Mouse (Mus musculus) forebrain, postnatal 0 days (tissue): Measurements from ENCODE around the gene Il34. TPM values are rescaled to one million over a fixed set of nuclear protein-coding genes. Genes with fewer than 3 reads are reported as not detected.

Experiments used
- ATAC-seq: fragments of 200-750 bp; cut with Nextera tagmentation; 2 replicates; pipeline ENCODE4 v1.8.0; 2017; ENCODE audit warnings: mild to moderate bottlenecking, moderate library complexity
- DNase-seq: peaks from one replicate; pipeline ENCODE4 v3.0.0-alpha.2; 2015
- H3K27ac ChIP-seq: fragments of 300-500 bp; sonication (generic); 2 replicates; pipeline ENCODE4 v1.5.1; 2014; ENCODE audit warnings: low read depth, mild to moderate bottlenecking, antibody characterized with exemption, low read length, moderate library complexity, mixed read lengths
- H3K27me3 ChIP-seq: fragments of 300-500 bp; sonication (generic); 2 replicates; pipeline ENCODE4 v1.6.1; 2014; ENCODE audit warnings: mild to moderate bottlenecking, low read length, mixed read lengths; ENCODE audit not compliant: insufficient read depth
- H3K36me3 ChIP-seq: fragments of 300-500 bp; sonication (generic); 2 replicates; pipeline ENCODE4 v1.6.1; 2014; ENCODE audit warnings: mild to moderate bottlenecking, moderate library complexity; ENCODE audit not compliant: insufficient read depth
- H3K4me1 ChIP-seq: fragments of 300-500 bp; sonication (generic); 2 replicates; pipeline ENCODE4 v1.6.1; 2014; ENCODE audit warnings: antibody characterized with exemption; ENCODE audit not compliant: insufficient read depth
- H3K4me2 ChIP-seq: fragments of 300-500 bp; sonication (generic); 2 replicates; pipeline ENCODE4 v1.6.1; 2014; ENCODE audit warnings: low read depth, mild to moderate bottlenecking, moderate library complexity
- H3K4me3 ChIP-seq: fragments of 300-500 bp; sonication (generic); 2 replicates; pipeline ENCODE4 v1.5.1; 2014; ENCODE audit warnings: low read depth, low read length, mixed read lengths
- H3K9ac ChIP-seq: fragments of 300-500 bp; sonication (generic); 2 replicates; pipeline ENCODE4 v1.6.1; 2014; ENCODE audit warnings: mild to moderate bottlenecking
- H3K9me3 ChIP-seq: fragments of 300-500 bp; sonication (generic); 2 replicates; pipeline ENCODE4 v1.6.1; 2016; ENCODE audit warnings: low read length
- CTCF ChIP-seq: sonication (generic); IDR thresholded peaks from 2 replicates; pipeline ENCODE4 v1.5.1; 2016; ENCODE audit warnings: antibody characterized with exemption, control low read depth, low read depth
- WGBS: fragments of 180-500 bp; shearing (Covaris S2); extraction: QIAGEN DNeasy Blood & Tissue Kit; methylation state at CpG from one replicate; pipeline ENCODE4 v1.1.7; 2014; 5-methylcytosine and 5-hydroxymethylcytosine counted together
- polyA plus RNA-seq: library from polyadenylated mRNA; unstranded; fragments of >200 nt; fragmentation: Nextera tagmentation; extraction: Ambion mirVana; gene quantifications from 2 replicates; pipeline ENCODE4 v1.2.1, GENCODE M21; 2015
- total RNA-seq: library from RNA; depleted of rRNA; stranded (reverse); fragments of >200 nt; gene quantifications from 2 replicates; pipeline ENCODE4 v1.2.3, GENCODE M21; 2014

Il34 gene
- total and polyA plus RNA-seq, 2 experiments from 2014 or later, result 8.8 to 11.1 TPM

- no peak for ATAC-seq
- no peak for DNase-seq
- 77% methylated on average over 3 of the region's 3 CpGs for WGBS
- no peak for TF ChIP-seq CTCF
- no peak overlapping the region for H3K4me2 ChIP-seq
- H3K4me3 ChIP-seq, result no peak overlapping the region
- peaks cover 16% of the 10 kb centered on the region for H3K4me1 ChIP-seq
- H3K27me3 ChIP-seq, result no peaks in the 10 kb centered on the region
- H3K36me3 ChIP-seq, result peaks cover 41% of the 10 kb centered on the region
- no peaks in the 10 kb centered on the region for H3K9me3 ChIP-seq
- H3K27ac ChIP-seq, result no peak overlapping the region
- no peak overlapping the region for H3K9ac ChIP-seq
These were observed 39.2 kb upstream of the Il34 start for GRCm38 (mm10) chr8:110844941-110845340.

- 90% methylated on average over 5 of the region's 5 CpGs for WGBS
- H3K27ac ChIP-seq, result no peak overlapping the region
- DNase-seq, result no peak
- H3K4me2 ChIP-seq, result no peak overlapping the region
- no peak overlapping the region for H3K4me3 ChIP-seq
- TF ChIP-seq CTCF, result no peak
- no peaks in the 10 kb centered on the region for H3K27me3 ChIP-seq
- H3K4me1 ChIP-seq, result peaks cover 16% of the 10 kb centered on the region
- ATAC-seq, result no peak
- peaks cover 55% of the 10 kb centered on the region for H3K36me3 ChIP-seq
- H3K9ac ChIP-seq, result no peak overlapping the region
- no peaks in the 10 kb centered on the region for H3K9me3 ChIP-seq
These were observed 37.5 kb upstream of the Il34 start for GRCm38 (mm10) chr8:110843207-110843606.

GRCm38 (mm10) chr8:110842012-110842574, 36.4 kb upstream of the Il34 start:
- no peak overlapping the region for H3K27ac ChIP-seq
- TF ChIP-seq CTCF, result no peak
- no peak overlapping the region for H3K4me2 ChIP-seq
- H3K9ac ChIP-seq, result no peak overlapping the region
- no peak overlapping the region for H3K4me3 ChIP-seq
- H3K27me3 ChIP-seq, result no peaks in the 10 kb centered on the region
- no peak for ATAC-seq
- peaks cover 6% of the 10 kb centered on the region for H3K4me1 ChIP-seq
- H3K9me3 ChIP-seq, result no peaks in the 10 kb centered on the region
- peaks cover 66% of the 10 kb centered on the region for H3K36me3 ChIP-seq
- no peak for DNase-seq
- 86% methylated on average over 3 of the region's 3 CpGs for WGBS

GRCm38 (mm10) chr8:110831956-110832355, 26.2 kb upstream of the Il34 start:
- 91% methylated on average over 3 of the region's 3 CpGs for WGBS
- Histone ChIP-seq H3K4me2 (no peak overlapping the region), H3K36me3 (peaks cover 79% of the 10 kb centered on the region), H3K27ac (no peak overlapping the region), H3K27me3 (no peaks in the 10 kb centered on the region), H3K9me3 (no peaks in the 10 kb centered on the region), H3K4me1 (no peaks in the 10 kb centered on the region), H3K9ac (no peak overlapping the region), H3K4me3 (no peak overlapping the region)
- no peak for ATAC-seq
- DNase-seq, result no peak
- TF ChIP-seq CTCF, result no peak

DNA sequence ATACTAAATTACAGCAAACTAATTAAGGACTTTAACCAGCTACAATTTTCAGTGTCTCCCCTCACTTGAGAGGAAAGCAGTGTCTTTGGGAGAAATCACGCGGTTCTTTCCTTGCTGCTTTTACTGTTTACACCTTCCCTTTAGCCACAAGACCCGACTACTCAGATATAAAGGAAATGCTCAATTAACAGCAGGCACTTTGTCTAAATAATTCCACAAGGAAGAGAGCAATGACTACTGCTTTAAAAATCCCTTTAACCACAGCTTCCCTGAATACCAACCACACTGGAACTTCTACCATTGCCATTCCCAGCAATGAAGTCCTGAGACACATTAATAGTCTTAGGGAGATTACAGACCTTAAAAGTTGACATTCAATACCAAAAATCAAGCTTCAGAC, 22.8 kb upstream of the Il34 start:
- Histone ChIP-seq H3K4me1 (no peaks in the 10 kb centered on the region), H3K4me3 (no peak overlapping the region), H3K9ac (no peak overlapping the region), H3K27me3 (no peaks in the 10 kb centered on the region), H3K4me2 (no peak overlapping the region), H3K27ac (no peak overlapping the region), H3K9me3 (no peaks in the 10 kb centered on the region), H3K36me3 (peaks cover 74% of the 10 kb centered on the region)
- DNase-seq (no peak), ATAC-seq (no peak)
- TF ChIP-seq CTCF, result no peak
- WGBS, result 83% methylated on average over 3 of the region's 3 CpGs

- Histone ChIP-seq H3K4me3 (no peak overlapping the region), H3K4me2 (no peak overlapping the region), H3K9ac (no peak overlapping the region), H3K4me1 (no peaks in the 10 kb centered on the region), H3K9me3 (no peaks in the 10 kb centered on the region), H3K36me3 (peaks cover 80% of the 10 kb centered on the region), H3K27me3 (no peaks in the 10 kb centered on the region), H3K27ac (no peak overlapping the region)
- DNase-seq, result no peak
- no peak for TF ChIP-seq CTCF
- WGBS, result 93% methylated on average over 1 of the region's 1 CpGs
- ATAC-seq, result no peak
These were observed 19.1 kb upstream of the Il34 start for GRCm38 (mm10) chr8:110824861-110825260.

- H3K4me1 ChIP-seq, result no peaks in the 10 kb centered on the region
- H3K36me3 ChIP-seq, result peaks cover 89% of the 10 kb centered on the region
- no peaks in the 10 kb centered on the region for H3K9me3 ChIP-seq
- H3K27ac ChIP-seq, result no peak overlapping the region
- 85% methylated on average over 3 of the region's 3 CpGs for WGBS
- H3K27me3 ChIP-seq, result no peaks in the 10 kb centered on the region
- no peak for TF ChIP-seq CTCF
- ATAC-seq (no peak), DNase-seq (no peak)
- H3K4me2 ChIP-seq, result no peak overlapping the region
- no peak overlapping the region for H3K4me3 ChIP-seq
- no peak overlapping the region for H3K9ac ChIP-seq
These were observed 16.2 kb upstream of the Il34 start for GRCm38 (mm10) chr8:110821960-110822359.
